Mouse (Mus musculus): ENCODE results near the gene Brpf3. TPM values are rescaled to one million over a fixed set of nuclear protein-coding genes. Genes with fewer than 3 reads are reported as not detected.
"Not testable (repeated sequence)": the region's sequence is repeated elsewhere in the genome, so short reads cannot be mapped to it uniquely, and the experiment has no call there.

The Brpf3 gene
- total and polyA plus RNA-seq, 3 experiments: 0.40 to 12.1 (median 1.5) TPM

- H3K4me1 ChIP-seq (ENCODE audit: control insufficient read depth in 1 of 2, insufficient read depth in 2 of 2): 0 out of 4 replicates have a peak, but pooled peaks cover 0 to 2% of the 10 kb centered on the region in 2 experiments
- H3K36me3 ChIP-seq (replicated peaks in 1 of 2; ENCODE audit: control insufficient read depth in 1 of 2, insufficient read depth in 1 of 2, low read length in 1 of 2): peaks cover 29 to 80% of the 10 kb centered on the region in 2 experiments
- no peaks in the 10 kb centered on the region for H3K9me3 ChIP-seq (replicated peaks; ENCODE audit: low read length)
- in situ Hi-C loops (cut with MboI; ENCODE audit: low pct_ligation_motif_present, low pct_unique_long_range_greater_than_20kb, low sequenced_read_pairs): no loop called here
- H3K27ac ChIP-seq (ENCODE audit: insufficient read depth, low read depth): no peak overlapping the region
- H3K9ac ChIP-seq (ENCODE audit: insufficient read depth, low read depth): no peak overlapping the region
- no peak overlapping the region for H3K4me3 ChIP-seq (replicated peaks in 1 of 3; ENCODE audit: low read depth in 2 of 3, low read length in 2 of 3, poor library complexity in 1 of 3)
- no peak for DNase-seq (ENCODE audit: extremely low read depth)
- no peak for TF ChIP-seq TBP (conservative IDR thresholded peaks at IDR 0.05; ENCODE audit: low read depth, low read length)
- TF ChIP-seq ZNF384 (IDR thresholded peaks at IDR 0.05; ENCODE audit: low read depth, low read length): no peak
- no peak for TF ChIP-seq RCOR1 (conservative IDR thresholded peaks at IDR 0.05; ENCODE audit: low read depth, low read length)
- TF ChIP-seq ZKSCAN1 (IDR thresholded peaks at IDR 0.05; ENCODE audit: borderline replicate concordance, low read depth, low read length): no peak
- no peak for TF ChIP-seq ZMIZ1 (IDR thresholded peaks at IDR 0.05; ENCODE audit: low read depth, low read length)
- no peaks in the 10 kb centered on the region for H3K79me2 ChIP-seq (replicated peaks; ENCODE audit: control insufficient read depth, extremely low read depth, insufficient read depth, poor library complexity, severe bottlenecking)
- H3K4me2 ChIP-seq (ENCODE audit: insufficient read depth, low read depth, poor library complexity, severe bottlenecking): no peak overlapping the region
- no peaks in the 10 kb centered on the region for H3K27me3 ChIP-seq (replicated peaks)
- dilution Hi-C loops (cut with MboI; ENCODE audit: extremely low pct_ligation_motif_present, extremely low pct_unique_long_range_greater_than_20kb, low sequenced_read_pairs): no loop called here
Observed at GRCm38 (mm10) chr17:28814529-28815097, 13.7 kb downstream of the Brpf3 start.

- Histone ChIP-seq H3K4me1 (ENCODE audit: control insufficient read depth in 1 of 2, insufficient read depth in 2 of 2) (0 out of 4 replicates have a peak, but pooled peaks cover 0 to 2% of the 10 kb centered on the region in 2 experiments), H3K36me3 (replicated peaks in 1 of 2; ENCODE audit: control insufficient read depth in 1 of 2, insufficient read depth in 1 of 2, low read length in 1 of 2) (peaks cover 29 to 77% of the 10 kb centered on the region in 2 experiments), H3K79me2 (replicated peaks; ENCODE audit: control insufficient read depth, extremely low read depth, insufficient read depth, poor library complexity, severe bottlenecking) (no peaks in the 10 kb centered on the region), H3K9ac (ENCODE audit: insufficient read depth, low read depth) (no peak overlapping the region), H3K4me3 (replicated peaks in 1 of 3; ENCODE audit: low read depth in 2 of 3, low read length in 2 of 3, poor library complexity in 1 of 3) (no peak overlapping the region), H3K27me3 (replicated peaks) (no peaks in the 10 kb centered on the region), H3K9me3 (replicated peaks; ENCODE audit: low read length) (no peaks in the 10 kb centered on the region), H3K27ac (ENCODE audit: insufficient read depth, low read depth) (no peak overlapping the region), H3K4me2 (ENCODE audit: insufficient read depth, low read depth, poor library complexity, severe bottlenecking) (no peak overlapping the region)
- TF ChIP-seq RAD21 (IDR thresholded peaks at IDR 0.05; ENCODE audit: low read depth, low read length) (no peak), BHLHE40 (IDR thresholded peaks at IDR 0.05; ENCODE audit: low read depth, low read length) (no peak), NELFE (IDR thresholded peaks at IDR 0.05; ENCODE audit: low read depth, low read length) (no peak), IRF4 (IDR thresholded peaks at IDR 0.05; ENCODE audit: low read depth, low read length) (no peak), GABPA (IDR thresholded peaks at IDR 0.05; ENCODE audit: insufficient replicate concordance, low read depth, low read length) (no peak), MAX (IDR thresholded peaks at IDR 0.05; ENCODE audit: low read length) (no peak), HCFC1 (IDR thresholded peaks at IDR 0.05; ENCODE audit: low read depth, low read length) (no peak), ELF1 (IDR thresholded peaks at IDR 0.05; ENCODE audit: low read depth, low read length) (no peak), ZC3H11A (IDR thresholded peaks at IDR 0.05; ENCODE audit: low read depth, low read length) (no peak), CHD1 (IDR thresholded peaks at IDR 0.05; ENCODE audit: low read depth, low read length) (no peak), ZKSCAN1 (IDR thresholded peaks at IDR 0.05; ENCODE audit: borderline replicate concordance, low read depth, low read length) (no peak), SMC3 (IDR thresholded peaks at IDR 0.05; ENCODE audit: low read depth, low read length) (no peak)
- DNase-seq (ENCODE audit: extremely low read depth): no peak
- dilution Hi-C loops (cut with MboI; ENCODE audit: extremely low pct_ligation_motif_present, extremely low pct_unique_long_range_greater_than_20kb, low sequenced_read_pairs) (no loop called here), in situ Hi-C loops (cut with MboI; ENCODE audit: low pct_ligation_motif_present, low pct_unique_long_range_greater_than_20kb, low sequenced_read_pairs) (no loop called here)
Observed at GRCm38 (mm10) chr17:28815384-28816004, 14.6 kb downstream of the Brpf3 start.

GRCm38 (mm10) chr17:28816326-28816725, 15.4 kb downstream of the Brpf3 start:
- H3K27me3 ChIP-seq (replicated peaks); H3K9me3 ChIP-seq (replicated peaks; ENCODE audit: low read length); H3K9ac ChIP-seq (ENCODE audit: insufficient read depth, low read depth); H3K4me2 ChIP-seq (ENCODE audit: insufficient read depth, low read depth, poor library complexity, severe bottlenecking); in situ Hi-C loops (cut with MboI; ENCODE audit: low pct_ligation_motif_present, low pct_unique_long_range_greater_than_20kb, low sequenced_read_pairs); DNase-seq (ENCODE audit: extremely low read depth); H3K4me3 ChIP-seq (replicated peaks in 1 of 3; ENCODE audit: low read depth in 2 of 3, low read length in 2 of 3, poor library complexity in 1 of 3); H3K4me1 ChIP-seq (ENCODE audit: control insufficient read depth in 1 of 2, insufficient read depth in 2 of 2); H3K27ac ChIP-seq (ENCODE audit: insufficient read depth, low read depth); dilution Hi-C loops (cut with MboI; ENCODE audit: extremely low pct_ligation_motif_present, extremely low pct_unique_long_range_greater_than_20kb, low sequenced_read_pairs); H3K79me2 ChIP-seq (replicated peaks; ENCODE audit: control insufficient read depth, extremely low read depth, insufficient read depth, poor library complexity, severe bottlenecking): not testable (repeated sequence)
- peaks cover 32 to 77% of the 10 kb centered on the region in 2 experiments for H3K36me3 ChIP-seq (replicated peaks in 1 of 2; ENCODE audit: control insufficient read depth in 1 of 2, insufficient read depth in 1 of 2, low read length in 1 of 2)
